Mouse (Mus musculus): Measurements from ENCODE around the gene Mgmt. TPM values are rescaled to one million over a fixed set of nuclear protein-coding genes. Genes with fewer than 3 reads are reported as not detected.

Mgmt gene
- polyA plus RNA-seq, 1 experiment from 2014 or later = 1.3 TPM

DNA sequence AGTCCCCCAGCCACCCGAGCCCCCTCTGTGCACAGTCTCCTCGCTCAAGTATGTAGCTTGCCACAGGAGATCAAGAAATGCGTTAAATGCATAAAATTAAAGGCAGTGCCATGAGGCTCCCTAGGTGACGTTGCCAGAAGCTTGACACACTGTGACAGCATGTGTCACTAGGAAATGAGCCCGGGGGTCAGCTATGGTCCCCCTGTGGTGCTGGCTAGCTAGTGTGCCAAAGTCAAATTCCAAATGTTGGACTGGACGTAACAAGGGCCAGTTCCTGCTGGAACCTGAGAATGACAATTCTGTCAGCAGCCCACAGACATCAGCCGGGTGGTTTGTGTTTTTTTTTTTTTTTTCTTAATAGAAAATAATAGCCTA, 144.5 kb downstream of the Mgmt start:
- H3K9ac ChIP-seq (replicated peaks) = no peak overlapping the region
- 0 out of 2 replicates have a peak, but pooled peaks cover 4% of the 10 kb centered on the region for H3K27me3 ChIP-seq
- no peak for ATAC-seq (replicated peaks)
- H3K27ac ChIP-seq (replicated peaks) = no peak overlapping the region
- no peak overlapping the region for H3K4me3 ChIP-seq
- WGBS = 38% methylated on average over 7 of the region's 7 CpGs
- H3K4me1 ChIP-seq = peaks cover 27% of the 10 kb centered on the region
- H3K36me3 ChIP-seq = no peaks in the 10 kb centered on the region
- H3K4me2 ChIP-seq (replicated peaks) = no peak overlapping the region
- no peaks in the 10 kb centered on the region for H3K9me3 ChIP-seq

- peaks cover 27% of the 10 kb centered on the region for H3K4me1 ChIP-seq
- H3K9me3 ChIP-seq = no peaks in the 10 kb centered on the region
- no peak for ATAC-seq (replicated peaks)
- 0 out of 2 replicates have a peak, but pooled peaks cover 4% of the 10 kb centered on the region for H3K27me3 ChIP-seq
- H3K27ac ChIP-seq (replicated peaks) = no peak overlapping the region
- no peak overlapping the region for H3K9ac ChIP-seq (replicated peaks)
- H3K36me3 ChIP-seq = no peaks in the 10 kb centered on the region
- H3K4me2 ChIP-seq (replicated peaks) = no peak overlapping the region
- no peak overlapping the region for H3K4me3 ChIP-seq
- 40% methylated on average over 8 of the region's 8 CpGs for WGBS
These were observed 146.2 kb downstream of the Mgmt start for GRCm38 (mm10) chr7:137040646-137041045.

DNA sequence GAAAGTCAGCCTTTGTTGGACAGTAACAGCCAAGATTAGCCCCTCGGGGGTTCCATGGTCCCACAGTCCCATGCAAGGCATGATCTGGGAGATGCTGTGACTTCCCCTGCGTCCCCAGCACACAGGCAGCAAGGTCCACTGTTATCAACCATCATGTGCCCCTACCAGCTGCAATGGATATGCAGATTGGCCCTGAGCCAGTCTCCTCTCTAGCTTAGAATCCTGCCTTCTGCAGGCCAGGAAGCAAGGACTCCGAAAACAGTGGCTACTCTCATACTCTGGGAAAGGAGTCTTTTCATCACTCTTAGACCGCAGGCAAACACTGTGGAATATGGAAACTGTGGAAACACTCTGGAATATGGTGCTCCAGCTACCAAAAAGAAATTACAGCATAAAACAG, 152.5 kb downstream of the Mgmt start:
- Histone ChIP-seq H3K27ac (replicated peaks) (no peak overlapping the region), H3K4me2 (replicated peaks) (no peak overlapping the region), H3K9me3 (no peaks in the 10 kb centered on the region), H3K4me1 (no peaks in the 10 kb centered on the region), H3K4me3 (no peak overlapping the region), H3K27me3 (no peaks in the 10 kb centered on the region), H3K9ac (replicated peaks) (no peak overlapping the region), H3K36me3 (no peaks in the 10 kb centered on the region)
- ATAC-seq (replicated peaks) = no peak
- WGBS = 87% methylated on average over 4 of the region's 4 CpGs

GRCm38 (mm10) chr7:137048086-137048922, 153.9 kb downstream of the Mgmt start:
- Histone ChIP-seq H3K4me3 (no peak overlapping the region), H3K27me3 (no peaks in the 10 kb centered on the region), H3K4me2 (replicated peaks) (no peak overlapping the region), H3K27ac (replicated peaks) (no peak overlapping the region), H3K9me3 (no peaks in the 10 kb centered on the region), H3K36me3 (no peaks in the 10 kb centered on the region), H3K9ac (replicated peaks) (no peak overlapping the region), H3K4me1 (no peaks in the 10 kb centered on the region)
- no peak for ATAC-seq (replicated peaks)
- WGBS = 47% methylated on average over 8 of the region's 8 CpGs

DNA sequence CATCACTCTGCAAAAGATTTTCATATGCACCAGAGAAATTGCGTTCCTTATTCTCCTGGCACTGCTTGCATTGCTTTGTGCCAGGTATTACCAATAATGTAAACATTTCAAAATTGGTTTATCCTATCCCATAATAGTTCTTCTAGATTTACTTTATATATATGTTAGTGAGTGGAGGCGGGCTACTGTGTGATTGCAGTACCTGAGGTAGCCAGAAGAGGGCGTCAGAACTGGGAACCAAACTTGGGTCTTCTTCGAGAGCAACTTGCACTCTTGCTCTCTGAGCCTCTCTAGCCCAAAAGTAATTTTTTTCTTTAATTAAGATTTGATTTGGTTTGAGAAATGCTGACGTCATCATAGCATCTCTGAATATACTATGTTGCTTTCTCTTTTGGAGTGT, 159.9 kb downstream of the Mgmt start:
- WGBS = 78% methylated on average over 5 of the region's 5 CpGs

GRCm38 (mm10) chr7:137056126-137056525, 161.7 kb downstream of the Mgmt start:
- H3K4me2 ChIP-seq (replicated peaks) = no peak overlapping the region
- H3K4me1 ChIP-seq = no peaks in the 10 kb centered on the region
- no peak for ATAC-seq (replicated peaks)
- H3K4me3 ChIP-seq = no peak overlapping the region
- no peaks in the 10 kb centered on the region for H3K36me3 ChIP-seq
- H3K27me3 ChIP-seq = no peaks in the 10 kb centered on the region
- H3K9me3 ChIP-seq = no peaks in the 10 kb centered on the region
- no peak overlapping the region for H3K9ac ChIP-seq (replicated peaks)
- 64% methylated on average over 5 of the region's 5 CpGs for WGBS
- no peak overlapping the region for H3K27ac ChIP-seq (replicated peaks)

More for the DNA sequence above, 159.9 kb downstream of the Mgmt start:
- Histone ChIP-seq H3K27me3 (no peaks in the 10 kb centered on the region), H3K4me1 (no peaks in the 10 kb centered on the region), H3K36me3 (no peaks in the 10 kb centered on the region), H3K4me2 (replicated peaks) (no peak overlapping the region), H3K27ac (replicated peaks) (no peak overlapping the region), H3K4me3 (no peak overlapping the region), H3K9me3 (no peaks in the 10 kb centered on the region), H3K9ac (replicated peaks) (no peak overlapping the region)
- ATAC-seq (replicated peaks) = no peak

- H3K4me2 ChIP-seq (replicated peaks) = no peak overlapping the region
These were observed 166.1 kb downstream of the Mgmt start for GRCm38 (mm10) chr7:137060488-137060887.

DNA sequence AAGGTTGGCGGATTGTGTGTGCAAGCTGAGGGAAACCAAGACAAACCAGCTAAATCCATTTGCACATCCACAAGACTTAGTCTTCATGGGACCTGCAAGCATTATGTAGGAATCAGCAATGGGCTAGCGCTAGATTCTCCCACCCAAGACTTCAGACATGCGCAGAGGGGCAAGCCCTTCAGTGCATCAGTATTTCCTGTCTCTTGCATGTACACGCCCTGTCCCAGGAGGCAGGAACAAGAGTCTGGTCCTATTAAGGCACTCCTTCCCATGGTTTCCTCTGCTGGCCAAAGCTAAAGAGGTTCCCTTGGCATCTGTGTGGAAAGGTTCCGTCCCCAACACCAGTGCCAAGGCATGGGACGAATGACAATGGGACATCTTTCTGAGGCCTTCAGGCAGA, 166.7 kb downstream of the Mgmt start:
- no peak overlapping the region for H3K4me2 ChIP-seq (replicated peaks)
- no peaks in the 10 kb centered on the region for H3K36me3 ChIP-seq
- ATAC-seq (replicated peaks) = no peak
- no peak overlapping the region for H3K9ac ChIP-seq (replicated peaks)
- no peak overlapping the region for H3K27ac ChIP-seq (replicated peaks)
- no peak overlapping the region for H3K4me3 ChIP-seq
- WGBS = 94% methylated on average over 6 of the region's 6 CpGs
- no peaks in the 10 kb centered on the region for H3K4me1 ChIP-seq
- H3K9me3 ChIP-seq = no peaks in the 10 kb centered on the region
- H3K27me3 ChIP-seq = no peaks in the 10 kb centered on the region

More at GRCm38 (mm10) chr7:137060488-137060887, 166.1 kb downstream of the Mgmt start:
- WGBS = 43% methylated on average over 3 of the region's 3 CpGs
- Histone ChIP-seq H3K9ac (replicated peaks) (no peak overlapping the region), H3K27me3 (no peaks in the 10 kb centered on the region), H3K36me3 (no peaks in the 10 kb centered on the region), H3K27ac (replicated peaks) (no peak overlapping the region), H3K4me1 (no peaks in the 10 kb centered on the region), H3K9me3 (no peaks in the 10 kb centered on the region), H3K4me3 (no peak overlapping the region)
- no peak for ATAC-seq (replicated peaks)

- H3K4me2 ChIP-seq (replicated peaks) = no peak overlapping the region
- H3K27ac ChIP-seq (replicated peaks) = no peak overlapping the region
- H3K4me1 ChIP-seq = no peaks in the 10 kb centered on the region
- no peak overlapping the region for H3K9ac ChIP-seq (replicated peaks)
- H3K36me3 ChIP-seq = no peaks in the 10 kb centered on the region
- no peaks in the 10 kb centered on the region for H3K27me3 ChIP-seq
- ATAC-seq (replicated peaks) = no peak
- no peaks in the 10 kb centered on the region for H3K9me3 ChIP-seq
- no peak overlapping the region for H3K4me3 ChIP-seq
- WGBS = 81% methylated on average over 9 of the region's 9 CpGs
These were observed 169.8 kb downstream of the Mgmt start for GRCm38 (mm10) chr7:137064255-137064654.

DNA sequence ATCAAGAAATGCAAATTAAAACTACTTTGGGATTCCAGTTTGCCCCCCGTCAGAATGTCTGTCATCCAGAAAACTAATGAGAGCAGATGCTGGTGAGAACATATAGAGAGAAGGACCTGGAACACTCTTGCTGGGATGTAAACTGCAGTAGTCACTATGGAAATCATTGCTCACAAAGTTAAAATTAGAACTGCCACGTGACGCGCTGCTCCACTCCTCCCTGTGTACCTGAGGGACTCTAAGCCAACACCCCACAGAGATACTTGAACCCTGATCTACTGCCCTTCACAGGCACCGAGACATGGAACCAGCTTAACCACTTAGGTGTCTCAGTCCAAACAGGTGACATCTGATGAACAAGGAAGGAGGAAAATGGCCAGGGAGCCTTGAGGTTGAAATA, 171.0 kb downstream of the Mgmt start:
- no peak overlapping the region for H3K4me3 ChIP-seq
- no peak for ATAC-seq (replicated peaks)
- no peak overlapping the region for H3K27ac ChIP-seq (replicated peaks)
- H3K27me3 ChIP-seq = no peaks in the 10 kb centered on the region
- no peaks in the 10 kb centered on the region for H3K36me3 ChIP-seq
- no peak overlapping the region for H3K9ac ChIP-seq (replicated peaks)
- no peaks in the 10 kb centered on the region for H3K4me1 ChIP-seq
- no peaks in the 10 kb centered on the region for H3K9me3 ChIP-seq
- WGBS = 81% methylated on average over 5 of the region's 5 CpGs
- H3K4me2 ChIP-seq (replicated peaks) = no peak overlapping the region

DNA sequence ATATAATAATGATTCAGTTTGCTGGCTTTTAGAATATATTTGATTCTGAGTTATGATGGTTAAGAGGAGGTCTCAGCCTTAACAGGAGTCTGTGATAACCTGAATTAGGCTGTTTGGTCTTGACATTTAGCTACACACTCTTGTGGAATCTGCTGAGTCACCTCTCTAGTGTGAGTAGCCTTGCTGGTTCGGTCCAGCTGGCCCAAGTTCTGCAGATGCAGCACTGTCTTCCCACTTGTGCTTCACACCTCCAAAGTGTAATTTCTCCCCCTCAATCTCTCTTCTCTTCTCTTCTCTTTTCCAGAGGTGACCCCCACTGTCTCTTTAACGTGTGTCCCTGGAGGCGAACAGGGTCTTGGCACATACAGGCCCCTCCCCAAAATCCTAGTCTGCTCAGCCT, 171.8 kb downstream of the Mgmt start:
- Histone ChIP-seq H3K9me3 (no peaks in the 10 kb centered on the region), H3K4me2 (replicated peaks) (no peak overlapping the region), H3K4me1 (no peaks in the 10 kb centered on the region), H3K36me3 (no peaks in the 10 kb centered on the region), H3K27me3 (no peaks in the 10 kb centered on the region), H3K27ac (replicated peaks) (no peak overlapping the region), H3K4me3 (no peak overlapping the region), H3K9ac (replicated peaks) (no peak overlapping the region)
- WGBS = 91% methylated on average over 3 of the region's 3 CpGs
- ATAC-seq (replicated peaks) = no peak

GRCm38 (mm10) chr7:137066997-137067396, 172.6 kb downstream of the Mgmt start:
- 86% methylated on average over 4 of the region's 4 CpGs for WGBS
- Histone ChIP-seq H3K4me3 (no peak overlapping the region), H3K36me3 (no peaks in the 10 kb centered on the region), H3K4me1 (no peaks in the 10 kb centered on the region), H3K9me3 (no peaks in the 10 kb centered on the region), H3K27me3 (no peaks in the 10 kb centered on the region), H3K4me2 (replicated peaks) (no peak overlapping the region), H3K27ac (replicated peaks) (no peak overlapping the region), H3K9ac (replicated peaks) (no peak overlapping the region)
- ATAC-seq (replicated peaks) = no peak

GRCm38 (mm10) chr7:137067758-137068157, 173.3 kb downstream of the Mgmt start:
- ATAC-seq (replicated peaks) = no peak
- Histone ChIP-seq H3K27ac (replicated peaks) (no peak overlapping the region), H3K27me3 (no peaks in the 10 kb centered on the region), H3K4me2 (replicated peaks) (no peak overlapping the region), H3K9ac (replicated peaks) (no peak overlapping the region), H3K4me1 (no peaks in the 10 kb centered on the region), H3K4me3 (no peak overlapping the region), H3K9me3 (no peaks in the 10 kb centered on the region), H3K36me3 (no peaks in the 10 kb centered on the region)
- 94% methylated on average over 6 of the region's 6 CpGs for WGBS

Measured in forebrain, embryonic 15.5 days (tissue).